Mouse (Mus musculus) heart, adult 2 months (tissue): Measurements from ENCODE around the gene Dpy19l1. TPM values are rescaled to one million over a fixed set of nuclear protein-coding genes. Genes with fewer than 3 reads are reported as not detected.

Source experiments
- DNase-seq, 2 experiments: peaks; one replicate each; pipeline ENCODE4 v3.0.0; 2021
- H3K27ac ChIP-seq: fragments of 200-600 bp; 2 replicates; pipeline ENCODE4 v1.8.1; 2022
- H3K27me3 ChIP-seq: fragments of 200-500 bp; 2 replicates; pipeline ENCODE4 v1.6.1; 2012; ENCODE audit warnings: mild to moderate bottlenecking, low read length, inconsistent platforms, mixed read lengths; ENCODE audit not compliant: control insufficient read depth, insufficient read depth
- H3K36me3 ChIP-seq: fragments of 200-500 bp; 2 replicates; pipeline ENCODE4 v1.6.1; 2012; ENCODE audit warnings: low read length, inconsistent platforms; ENCODE audit not compliant: control insufficient read depth, insufficient read depth
- H3K4me1 ChIP-seq: fragments of 200-500 bp; 2 replicates; pipeline ENCODE4 v1.6.1; 2011; ENCODE audit warnings: low read length; ENCODE audit not compliant: control insufficient read depth, insufficient read depth
- H3K4me3 ChIP-seq: fragments of 200-600 bp; 2 replicates; pipeline ENCODE4 v1.8.1; 2022
- H3K79me2 ChIP-seq: fragments of 200-500 bp; replicated peaks from 2 replicates; pipeline ENCODE4 v1.6.1; 2012; ENCODE audit warnings: mild to moderate bottlenecking, inconsistent platforms, low read length, moderate library complexity, mixed read lengths; ENCODE audit not compliant: control insufficient read depth, insufficient read depth
- H3K9ac ChIP-seq: fragments of 200-500 bp; 2 replicates; pipeline ENCODE4 v1.6.1; 2012; ENCODE audit warnings: low read depth, mild to moderate bottlenecking, control low read depth, inconsistent platforms, low read length, mixed read lengths
- CTCF ChIP-seq: fragments of 200-600 bp; IDR thresholded peaks from 2 replicates; pipeline ENCODE4 v1.8.1; 2022; ENCODE audit warnings: antibody characterized with exemption, mild to moderate bottlenecking, moderate library complexity
- EP300 ChIP-seq: fragments of 200-500 bp; IDR thresholded peaks from 2 replicates; pipeline ENCODE4 v1.6.1; 2011; ENCODE audit warnings: low read depth, low read length, control low read depth; ENCODE audit not compliant: insufficient read depth
- POLR2A ChIP-seq: fragments of 200-500 bp; IDR thresholded peaks from 2 replicates; pipeline ENCODE4 v1.6.1; 2011; ENCODE audit warnings: mild to moderate bottlenecking, low read depth, low read length, control low read depth; ENCODE audit not compliant: insufficient read depth
- WGBS: fragments of 180-500 bp; shearing (Covaris S2); methylation state at CpG from one replicate; pipeline ENCODE4 v1.1.7; 2018; 5-methylcytosine and 5-hydroxymethylcytosine counted together
- intact Hi-C: fragments of 180-260 bp; cut with DNase I; formaldehyde crosslinking; loops from one replicate; pipeline ENCODE4 v1.15.1; 2025
- long read RNA-seq: library from polyadenylated mRNA; stranded (forward); transcript quantifications from one replicate; pipeline ENCODE4 v2.0.0, GENCODE M21; 2021
- polyA plus RNA-seq: library from polyadenylated mRNA; depleted of rRNA; stranded (reverse); fragments of >200 nt; gene quantifications from 2 replicates; pipeline ENCODE4 v1.2.3, GENCODE M21; 2012; rRNA removed
- total RNA-seq, 2 experiments: library from RNA; stranded (reverse); gene quantifications; 2 replicates each; pipeline ENCODE4 v1.2.3; 2021

Gene Dpy19l1
- total RNA-seq (1 to 10 TPM; 6.9 TPM), polyA plus RNA-seq (5.1 and 7.6 TPM in 2 replicates)
- long read RNA-seq, full-length matches to known transcripts = 7 of 9 reads
- long read RNA-seq, partial matches to known transcripts = 0 of 9 reads
- long read RNA-seq, other reads (novel, unspliced or antisense) = 2 of 9 reads

GRCm38 (mm10) chr9:24503067-24503857, at the start of gene Dpy19l1:
Gene Dpy19l1 (minus strand): TSS chr9:24503140.
- DNase-seq = peak; percentile 97 to 98
- Histone ChIP-seq H3K27ac (peak within 1 kb of the TSS; percentile 78), H3K27me3 (no peaks in the 10 kb centered on the region), H3K36me3 (no peaks in the 10 kb centered on the region), H3K4me1 (no peaks in the 10 kb centered on the region; the same call in none of the 2 replicates), H3K79me2 (peaks cover 3% of the 10 kb centered on the region; the same call in 1 of the 2 replicates), H3K4me3 (peak within 1 kb of the TSS; percentile 71), H3K9ac (peak within 1 kb of the TSS; percentile 93)
- intact Hi-C loops = no loop called here
- WGBS = 1% methylated on average over 99 of the region's 99 CpGs
- peak; percentile 56 for TF ChIP-seq CTCF
- TF ChIP-seq POLR2A = peak; percentile 60
- TF ChIP-seq EP300 = no peak

DNA sequence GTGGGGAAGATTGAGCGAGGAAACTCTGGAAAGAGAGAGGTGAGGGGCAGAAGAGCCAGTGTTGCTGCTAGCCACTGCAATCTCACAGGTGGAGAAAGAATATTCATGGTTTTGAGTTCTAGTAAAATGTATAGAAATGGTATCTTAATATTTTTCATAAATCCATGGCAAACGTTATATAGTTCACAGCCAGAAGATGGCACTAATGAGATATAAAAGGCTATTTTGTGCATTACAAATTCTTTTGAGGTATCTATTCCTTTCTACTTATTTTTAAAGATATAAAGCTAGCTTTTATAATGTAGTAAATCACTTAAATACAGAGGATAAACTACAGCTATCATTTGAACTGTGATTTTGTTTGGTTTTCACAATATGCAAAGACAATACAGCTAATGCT, 35.2 kb upstream of the Dpy19l1 start:
- no peak overlapping the region for H3K9ac ChIP-seq
- no peaks in the 10 kb centered on the region for H3K4me1 ChIP-seq
- H3K27ac ChIP-seq = no peak overlapping the region
- DNase-seq = no peak
- H3K27me3 ChIP-seq = no peaks in the 10 kb centered on the region
- intact Hi-C loops = no loop called here
- TF ChIP-seq POLR2A (no peak), CTCF (peak; percentile 58), EP300 (no peak)
- WGBS = 34% methylated on average over 2 of the region's 2 CpGs
- H3K4me3 ChIP-seq = no peak overlapping the region
- no peaks in the 10 kb centered on the region for H3K79me2 ChIP-seq
- H3K36me3 ChIP-seq = no peaks in the 10 kb centered on the region

- TF ChIP-seq CTCF (peak; percentile 94), POLR2A (no peak), EP300 (peak; percentile 51; the same call in 1 of the 2 replicates)
- no peak overlapping the region for H3K9ac ChIP-seq
- H3K27ac ChIP-seq = no peak overlapping the region
- peak; percentile 28 to 53 for DNase-seq
- no peaks in the 10 kb centered on the region for H3K27me3 ChIP-seq
- no peaks in the 10 kb centered on the region for H3K79me2 ChIP-seq
- intact Hi-C loops = loop anchor here (1.0 to 5.0 kb wide), 2 partner anchors 397 to 934 kb away; no protein-coding TSS in a partner anchor
- 50% methylated on average over 10 of the region's 10 CpGs for WGBS
- H3K4me3 ChIP-seq = no peak overlapping the region
- H3K4me1 ChIP-seq = no peaks in the 10 kb centered on the region
- no peaks in the 10 kb centered on the region for H3K36me3 ChIP-seq
These were observed 13.7 kb upstream of the Dpy19l1 start for GRCm38 (mm10) chr9:24516575-24517139.

DNA sequence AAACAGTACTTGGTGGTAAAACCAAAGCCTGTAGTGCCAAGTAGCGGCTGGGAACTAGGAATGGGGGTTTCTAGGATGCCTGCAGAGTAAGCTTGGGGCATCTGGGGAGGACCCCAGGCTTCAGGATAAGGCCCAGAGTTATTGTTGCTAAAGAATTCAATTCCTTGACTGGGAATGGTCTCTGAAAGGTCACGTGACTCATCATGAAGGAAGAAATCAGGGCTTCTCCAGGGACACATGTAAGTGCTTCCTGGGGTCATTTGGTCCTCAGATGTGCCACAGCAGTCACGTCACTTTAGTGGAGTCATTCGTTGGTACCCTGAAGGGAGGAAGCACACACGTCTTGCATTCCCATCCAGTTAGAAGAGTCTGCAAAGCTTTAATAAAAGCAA, 11.1 kb upstream of the Dpy19l1 start:
- 69% methylated on average over 5 of the region's 5 CpGs for WGBS
- no peak overlapping the region for H3K27ac ChIP-seq
- DNase-seq = no peak
- H3K27me3 ChIP-seq = no peaks in the 10 kb centered on the region
- intact Hi-C loops = no loop called here
- no peaks in the 10 kb centered on the region for H3K4me1 ChIP-seq
- TF ChIP-seq CTCF (no peak), POLR2A (no peak), EP300 (no peak)
- H3K9ac ChIP-seq = no peak overlapping the region
- H3K79me2 ChIP-seq = no peaks in the 10 kb centered on the region
- no peaks in the 10 kb centered on the region for H3K36me3 ChIP-seq
- H3K4me3 ChIP-seq = no peak overlapping the region

- 60% methylated on average over 9 of the region's 9 CpGs for WGBS
- DNase-seq = no peak
- Histone ChIP-seq H3K27me3 (no peaks in the 10 kb centered on the region), H3K36me3 (no peaks in the 10 kb centered on the region), H3K79me2 (no peaks in the 10 kb centered on the region), H3K4me3 (no peak overlapping the region), H3K9ac (no peak overlapping the region), H3K4me1 (no peaks in the 10 kb centered on the region), H3K27ac (no peak overlapping the region)
- no peak for TF ChIP-seq EP300
- TF ChIP-seq CTCF = no peak
- no peak for TF ChIP-seq POLR2A
- intact Hi-C loops = no loop called here
These were observed 10.5 kb upstream of the Dpy19l1 start for GRCm38 (mm10) chr9:24513290-24514077.
